Mouse (Mus musculus) brain, embryonic 14.5 days (tissue): Measurements from ENCODE around the gene Dip2b.

Source experiments
- CTCF ChIP-seq: fragments of 200-500 bp; IDR thresholded peaks from 2 replicates; pipeline ENCODE4 v1.5.1; 2012; ENCODE audit warnings: inconsistent platforms, mild to moderate bottlenecking, moderate library complexity, borderline replicate concordance; ENCODE audit not compliant: insufficient read depth, insufficient read length; ENCODE audit errors: extremely low read depth
- POLR2A ChIP-seq: fragments of 200-500 bp; IDR thresholded peaks from 2 replicates; pipeline ENCODE4 v1.6.1; 2012; ENCODE audit warnings: mild to moderate bottlenecking, inconsistent platforms, borderline replicate concordance; ENCODE audit not compliant: poor library complexity, insufficient read depth, insufficient read length, severe bottlenecking; ENCODE audit errors: extremely low read depth

DNA sequence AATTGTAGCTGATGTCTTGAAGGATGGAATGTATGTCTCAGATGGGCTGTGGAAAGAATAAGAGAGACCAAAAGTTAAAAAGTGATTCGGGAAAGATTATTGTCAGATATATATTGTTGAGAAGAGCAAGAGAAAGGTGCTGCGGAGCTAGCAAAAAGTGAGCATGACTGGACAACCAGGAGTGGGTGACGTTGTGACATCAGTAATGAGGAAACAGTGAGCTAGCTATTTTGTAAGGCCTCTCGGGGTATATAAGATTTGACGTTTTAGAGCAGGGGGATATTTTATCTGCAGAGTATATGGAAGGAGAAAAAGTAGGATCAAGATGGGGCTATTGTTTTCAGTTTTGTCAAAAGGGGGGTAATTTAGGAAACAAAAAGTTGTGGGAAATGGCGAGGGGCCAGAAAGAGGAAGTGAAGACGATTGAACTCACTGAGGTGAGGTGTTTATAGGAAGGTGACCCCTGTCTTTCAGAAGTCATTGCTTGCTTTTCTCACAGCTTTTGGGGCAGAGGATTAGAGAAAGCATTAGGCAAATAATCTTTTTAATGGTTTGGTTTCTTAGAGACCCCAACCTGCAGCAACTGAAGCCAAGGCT is 33.7 kb upstream of the Dip2b start:
- TF ChIP-seq CTCF: no peak
- no peak for TF ChIP-seq POLR2A
